Mouse (Mus musculus) urinary bladder, adult 18-20 months (tissue): ENCODE measurements around the gene Phkg2.
"Not testable (repeated sequence)": the region's sequence is repeated elsewhere in the genome, so short reads cannot be mapped to it uniquely, and the experiment has no call there.

ENCODE experiments used
- DNase-seq, 2 experiments: peaks; one replicate each; pipeline ENCODE4 v3.0.0; 2022; ENCODE audit warnings: low spot score in 2 of 2, mixed read lengths in 2 of 2

Phkg2 gene

GRCm38 (mm10) chr7:127602903-127603302 lies 29.8 kb downstream of the Phkg2 start:
- DNase-seq = no peak

- no peak for DNase-seq
Observed at GRCm38 (mm10) chr7:127604256-127604655, 31.1 kb downstream of the Phkg2 start.

- no peak for DNase-seq
Observed at GRCm38 (mm10) chr7:127607150-127607549, 34.0 kb downstream of the Phkg2 start.

GRCm38 (mm10) chr7:127611011-127611410 lies 37.9 kb downstream of the Phkg2 start:
- DNase-seq = no peak

- DNase-seq = no peak
Observed at GRCm38 (mm10) chr7:127611561-127611960, 38.4 kb downstream of the Phkg2 start.

- DNase-seq = no peak
Observed at GRCm38 (mm10) chr7:127613501-127613900, 40.4 kb downstream of the Phkg2 start.

GRCm38 (mm10) chr7:127614091-127614490 lies 41.0 kb downstream of the Phkg2 start:
- no peak for DNase-seq

GRCm38 (mm10) chr7:127614511-127614890 lies 41.4 kb downstream of the Phkg2 start:
- DNase-seq = peak in 1 of 2 experiments; percentile 47

- peak; percentile 49 to 64 for DNase-seq
Observed at GRCm38 (mm10) chr7:127614891-127615843, 42.0 kb downstream of the Phkg2 start, which contains the start of gene Zfp629. Gene Zfp629 (minus strand): TSS chr7:127615797.

GRCm38 (mm10) chr7:127616336-127616735 lies 43.2 kb downstream of the Phkg2 start:
- DNase-seq = no peak

- no peak for DNase-seq
Observed at GRCm38 (mm10) chr7:127616881-127617280, 43.7 kb downstream of the Phkg2 start.

GRCm38 (mm10) chr7:127617962-127618361 lies 44.8 kb downstream of the Phkg2 start:
- no peak for DNase-seq

- DNase-seq = not testable (repeated sequence)
Observed at GRCm38 (mm10) chr7:127618402-127618801, 45.3 kb downstream of the Phkg2 start.

GRCm38 (mm10) chr7:127626039-127626438 lies 52.9 kb downstream of the Phkg2 start:
- no peak for DNase-seq

- no peak for DNase-seq
Observed at GRCm38 (mm10) chr7:127626471-127626870, 53.3 kb downstream of the Phkg2 start.

- no peak for DNase-seq
Observed at GRCm38 (mm10) chr7:127628646-127629045, 55.5 kb downstream of the Phkg2 start.

- no peak for DNase-seq
Observed at GRCm38 (mm10) chr7:127631416-127631815, 58.3 kb downstream of the Phkg2 start.
